Mouse (Mus musculus) kidney, adult 11 months (tissue): ENCODE results near the gene Lrrc8a.

ENCODE experiments used
- DNase-seq: peaks from one replicate; pipeline ENCODE4 v3.0.0; 2022

The Lrrc8a gene

DNA sequence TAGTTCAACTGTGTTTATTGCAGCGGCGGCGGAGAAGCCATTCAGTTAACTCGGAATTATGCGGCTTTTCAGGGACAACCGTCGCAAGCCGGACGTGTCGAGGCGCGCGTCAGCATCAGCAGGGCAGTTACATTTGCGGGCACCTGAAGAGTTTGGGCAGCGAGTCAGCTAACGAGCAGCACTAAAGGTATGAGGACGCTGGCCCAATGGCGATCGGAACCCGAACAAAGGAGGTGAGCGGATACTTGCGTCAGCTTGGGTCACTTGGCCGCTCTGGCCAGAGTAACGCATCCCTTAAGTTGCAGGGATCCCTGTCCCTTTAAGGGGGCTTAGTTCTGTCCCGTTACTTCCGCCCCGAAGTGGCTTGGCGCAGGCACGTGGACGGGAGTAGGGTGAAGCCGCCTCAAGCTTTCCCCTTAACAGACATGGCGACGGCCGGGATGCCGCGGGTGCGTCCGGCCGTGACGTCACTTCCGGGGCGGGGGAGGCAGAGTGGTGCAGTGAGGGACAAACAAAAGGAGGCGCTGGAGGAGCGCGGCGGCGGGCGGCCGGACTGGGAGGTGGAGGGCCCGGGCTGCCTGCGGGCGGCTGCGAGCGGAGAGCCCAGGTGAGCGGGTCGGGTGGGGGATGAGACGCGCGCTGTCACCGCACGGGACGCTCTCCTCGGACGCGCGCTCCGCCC lies at the start of gene Lrrc8a:
Gene Lrrc8a (plus strand): TSS at position 517 of the 682 bp plus-strand sequence.
- peak; percentile 99 for DNase-seq

GRCm38 (mm10) chr2:30191790-30192580 lies 45.5 kb upstream of the Lrrc8a start:
- peak; percentile 72 for DNase-seq

DNA sequence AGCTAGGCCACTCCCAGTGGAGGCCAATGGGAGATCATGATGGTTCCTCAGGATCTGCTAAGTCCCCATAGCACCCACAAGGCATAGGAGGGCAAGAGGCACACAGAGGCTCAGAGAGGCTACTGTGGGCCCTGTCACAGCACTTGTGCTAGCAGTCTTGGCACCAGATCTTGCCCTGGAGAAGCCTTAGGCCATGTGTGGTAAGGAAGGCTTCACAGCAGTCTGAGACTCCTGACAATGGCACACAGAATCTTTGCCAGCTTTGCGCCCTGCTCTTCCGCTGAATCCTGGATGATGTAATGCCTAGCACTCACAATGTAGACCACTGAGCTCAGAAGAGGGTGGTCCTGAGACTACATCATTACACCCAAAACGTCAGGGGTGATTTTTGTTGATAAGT lies 42.9 kb upstream of the Lrrc8a start:
- no peak for DNase-seq

DNA sequence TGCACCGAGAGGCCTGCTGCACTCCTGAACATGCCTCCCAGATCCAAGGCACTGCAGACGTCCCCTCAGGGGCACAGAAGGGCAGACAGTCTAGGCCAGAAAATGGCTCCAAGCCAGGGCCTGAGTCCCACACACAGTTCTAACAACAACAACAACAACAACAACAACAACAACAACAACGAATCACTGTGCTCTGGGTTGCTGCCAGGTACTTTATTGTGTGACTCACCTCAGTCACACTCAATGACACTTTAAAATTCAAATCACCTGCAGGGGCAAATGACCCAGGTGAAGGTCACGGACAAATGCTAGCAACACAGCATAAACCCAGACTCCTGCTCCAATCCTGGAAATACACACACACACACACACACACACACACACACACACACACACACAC lies 39.5 kb upstream of the Lrrc8a start:
- DNase-seq: peak; percentile 69

- DNase-seq: no peak
Measured at GRCm38 (mm10) chr2:30199984-30200383, 37.5 kb upstream of the Lrrc8a start.

GRCm38 (mm10) chr2:30200388-30200925 lies 37.1 kb upstream of the Lrrc8a start:
- DNase-seq: peak; percentile 44

GRCm38 (mm10) chr2:30203439-30203838 lies 34.1 kb upstream of the Lrrc8a start:
- DNase-seq: peak; percentile 37

- DNase-seq: peak; percentile 71
Measured at GRCm38 (mm10) chr2:30205255-30205628, 32.3 kb upstream of the Lrrc8a start.

GRCm38 (mm10) chr2:30205629-30206357 lies 31.7 kb upstream of the Lrrc8a start, which contains the start of gene Kyat1:
Gene Kyat1 (minus strand): TSS chr2:30205847.
- peak; percentile 94 for DNase-seq

GRCm38 (mm10) chr2:30207401-30207800 lies 30.1 kb upstream of the Lrrc8a start:
- DNase-seq: no peak

DNA sequence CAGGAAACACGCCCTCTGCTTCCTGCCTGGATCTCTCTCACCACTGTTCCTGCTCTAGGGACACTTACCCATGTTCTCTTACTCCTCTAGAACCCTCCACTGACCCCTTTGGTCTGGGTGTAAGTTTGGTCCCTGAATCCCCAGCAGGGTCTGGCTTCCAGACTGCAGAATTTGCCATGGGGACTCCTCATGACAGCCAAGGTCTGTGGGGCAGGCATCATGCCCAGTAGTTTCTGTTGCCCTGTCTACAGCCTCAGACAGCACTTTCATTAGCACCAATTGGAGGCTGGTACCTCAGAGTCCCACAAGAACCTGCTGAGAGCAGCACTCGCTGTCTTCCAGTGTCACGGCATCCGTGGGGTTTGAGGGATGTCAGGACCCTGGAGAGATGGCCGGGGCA lies 29.6 kb upstream of the Lrrc8a start:
- DNase-seq: no peak

DNA sequence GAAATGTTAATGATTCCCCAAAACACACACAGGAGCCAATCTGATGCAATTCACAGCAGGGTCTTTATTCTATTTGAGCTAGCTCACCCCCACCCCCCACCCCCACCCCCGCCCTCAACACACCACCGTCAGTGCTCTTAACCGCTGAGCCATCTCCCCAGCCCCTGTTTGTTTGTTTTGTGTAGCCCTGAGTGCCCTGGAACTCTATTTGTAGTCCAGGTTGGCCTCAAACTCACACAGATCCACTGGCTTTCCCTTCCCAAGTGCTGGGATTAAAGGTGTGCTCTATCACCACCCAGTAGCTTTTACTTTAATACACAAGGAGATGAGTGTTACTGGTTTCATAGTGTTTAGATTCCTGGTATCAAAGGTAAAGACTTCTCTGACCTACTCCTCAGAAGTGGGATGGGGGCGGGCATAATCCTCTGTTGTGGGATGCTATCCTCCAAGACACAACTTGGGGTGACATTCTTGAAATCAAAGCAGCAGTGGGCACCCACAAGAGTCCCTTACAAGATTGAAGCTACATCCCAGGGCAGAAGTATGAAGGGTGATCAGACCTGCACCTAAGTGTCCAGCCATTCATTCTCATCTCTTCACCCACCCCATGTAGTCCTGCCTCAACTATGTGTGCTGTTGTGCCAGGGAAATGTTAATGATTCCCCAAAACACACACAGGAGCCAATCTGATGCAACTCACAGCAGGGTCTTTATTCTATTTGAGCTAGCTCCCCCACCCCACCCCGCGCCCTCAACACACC lies 25.9 kb upstream of the Lrrc8a start:
- DNase-seq: no peak

DNA sequence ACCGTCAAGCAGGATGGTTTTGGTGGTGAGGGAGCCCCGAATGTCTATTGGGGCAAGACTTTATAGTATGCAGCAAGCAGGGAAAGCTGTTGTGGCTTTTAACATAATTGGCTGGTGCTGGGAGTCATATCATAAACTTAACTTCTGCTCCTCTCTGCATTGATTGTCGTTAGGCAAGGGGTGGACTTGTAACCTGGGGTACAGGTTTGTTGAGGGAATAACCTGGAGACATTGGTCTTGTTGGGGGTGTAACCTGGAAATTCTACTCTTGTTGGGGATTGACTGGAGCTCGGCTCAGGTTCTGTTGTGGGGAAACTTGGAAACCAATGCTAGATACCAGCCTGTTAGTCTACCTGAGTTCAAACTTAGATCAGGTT lies 25.4 kb upstream of the Lrrc8a start:
- DNase-seq: no peak

GRCm38 (mm10) chr2:30212951-30213350 lies 24.6 kb upstream of the Lrrc8a start:
- no peak for DNase-seq

DNA sequence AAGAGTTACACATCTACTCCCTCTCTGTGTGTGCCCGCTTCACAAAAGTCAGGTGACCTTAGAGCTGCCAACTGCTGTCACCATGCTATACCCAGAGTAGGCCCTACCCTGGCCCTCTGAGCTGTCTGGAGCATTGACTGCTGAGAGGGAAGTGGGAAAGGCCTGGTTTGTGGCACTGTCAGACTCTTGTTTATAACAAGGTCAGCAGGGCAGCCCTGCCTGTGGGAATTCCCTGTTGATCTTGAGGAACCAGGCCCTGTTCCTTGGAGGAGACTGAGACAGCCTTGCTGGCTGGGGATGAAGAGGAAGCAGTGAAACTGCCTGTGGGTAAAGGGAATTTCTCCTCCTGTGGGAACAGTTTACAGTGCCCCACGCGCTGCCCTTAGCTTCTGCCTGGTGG lies 22.8 kb upstream of the Lrrc8a start:
- DNase-seq: no peak

DNA sequence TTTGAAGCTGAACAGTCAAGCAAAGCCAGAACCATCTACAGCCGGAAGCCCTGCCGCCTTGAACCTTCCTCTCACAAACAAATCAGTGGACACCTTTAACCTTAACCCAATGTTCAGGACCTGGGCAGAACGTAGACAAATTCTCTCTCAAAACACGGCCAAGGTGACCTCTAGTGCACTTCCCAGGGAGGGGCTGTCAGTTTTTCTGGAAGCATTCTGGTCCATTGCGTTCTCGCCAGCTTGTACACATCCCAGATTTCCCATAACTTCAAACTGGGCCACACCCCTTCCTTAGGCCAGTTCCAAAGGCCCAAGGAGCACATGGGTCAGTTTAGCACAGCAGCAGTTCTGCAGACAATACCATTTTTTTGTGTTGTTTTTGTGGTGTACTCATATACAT lies 22.0 kb upstream of the Lrrc8a start:
- DNase-seq: no peak

- no peak for DNase-seq
Measured at GRCm38 (mm10) chr2:30216293-30216692, 21.2 kb upstream of the Lrrc8a start.

- no peak for DNase-seq
Measured at GRCm38 (mm10) chr2:30235593-30235992, 1.9 kb upstream of the Lrrc8a start.

- DNase-seq: no peak
Measured at GRCm38 (mm10) chr2:30236426-30237198, 903 bp upstream of the Lrrc8a start.

DNA sequence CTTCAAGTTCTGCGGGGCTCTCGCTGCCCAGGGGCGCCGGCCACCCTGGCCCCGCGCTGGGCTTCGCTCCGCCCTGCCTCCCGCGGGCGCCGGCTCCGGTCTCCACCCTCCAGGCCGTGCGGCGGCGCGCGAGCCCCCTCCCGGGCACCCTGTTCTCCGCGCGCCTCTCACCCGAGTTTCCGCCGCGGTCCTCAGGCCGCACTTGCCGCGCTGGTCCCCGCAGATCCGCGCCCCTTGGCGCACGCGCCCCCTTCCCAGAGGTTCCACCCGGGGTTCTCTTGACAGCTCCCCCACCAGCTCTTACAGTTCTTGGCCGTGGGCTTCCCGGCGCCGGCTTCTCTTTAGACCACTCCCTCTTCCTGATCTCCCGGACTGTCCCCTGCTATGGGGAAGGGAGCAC lies 366 bp downstream of the Lrrc8a start:
- DNase-seq: peak; percentile 79

DNA sequence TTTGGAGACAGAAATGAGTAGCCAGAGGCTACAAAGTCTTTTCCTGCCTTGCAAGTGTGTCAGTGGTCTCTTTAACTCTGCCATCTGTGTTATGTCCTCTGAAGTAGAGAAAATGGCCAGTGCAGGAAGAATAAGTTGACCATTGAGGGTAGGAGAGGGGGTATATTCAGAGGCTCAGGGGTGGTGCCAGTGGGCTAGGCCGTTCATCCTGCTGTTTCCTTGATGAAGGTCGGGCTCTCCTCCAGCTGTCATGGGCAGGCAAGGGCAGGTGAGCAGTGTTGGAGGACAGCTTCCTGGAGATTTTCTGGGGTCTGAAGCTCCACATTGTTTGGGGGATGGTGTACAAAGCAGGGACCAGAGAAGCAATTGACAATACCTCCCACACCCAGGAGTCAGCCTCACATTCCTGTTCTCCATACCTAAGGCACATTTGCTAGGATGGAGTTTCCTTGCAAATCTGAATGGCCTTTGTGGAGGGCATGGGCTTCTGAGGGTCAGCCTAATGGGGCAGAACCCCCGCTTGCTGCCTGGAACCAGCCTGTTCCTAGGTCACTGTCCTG lies 1.5 kb downstream of the Lrrc8a start:
- DNase-seq: no peak

DNA sequence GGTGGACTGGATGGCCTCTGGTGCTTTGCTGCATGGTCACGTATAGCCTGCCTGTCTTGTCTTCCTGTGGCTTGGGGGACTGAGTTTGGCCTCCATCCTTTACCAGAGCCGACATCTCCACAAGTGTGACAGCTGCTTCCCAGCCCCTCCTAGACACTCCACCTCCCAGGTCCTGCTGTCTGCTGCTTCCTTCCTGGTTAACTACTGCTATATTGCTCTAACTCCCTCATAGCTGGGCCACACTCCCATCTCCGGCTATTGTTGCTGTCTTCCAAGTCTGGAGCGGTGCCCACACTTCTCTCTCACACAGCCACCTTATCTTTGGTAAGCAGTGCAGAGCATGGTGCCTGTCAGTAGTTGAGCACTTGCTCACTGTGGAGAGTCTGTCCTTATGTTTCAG lies 2.3 kb downstream of the Lrrc8a start:
- DNase-seq: peak; percentile 79
